Mouse (Mus musculus) midbrain, postnatal 0 days (tissue): ENCODE measurements around the gene Sec14l2. TPM values are rescaled to one million over a fixed set of nuclear protein-coding genes. Genes with fewer than 3 reads are reported as not detected.

Source experiments
- ATAC-seq: fragments of 200-750 bp; cut with Nextera tagmentation; 2 replicates; pipeline ENCODE4 v1.8.0; 2017; ENCODE audit warnings: moderate number of reproducible peaks, mild to moderate bottlenecking, moderate TSS enrichment, moderate library complexity; ENCODE audit not compliant: low FRiP score
- DNase-seq: peaks from one replicate; pipeline ENCODE4 v3.0.0-alpha.2; 2015; ENCODE audit warnings: low spot score
- H3K27ac ChIP-seq: fragments of 300-500 bp; sonication (generic); 2 replicates; pipeline ENCODE4 v1.5.1; 2014; ENCODE audit warnings: low read depth, mild to moderate bottlenecking, low read length, mixed read lengths
- H3K27me3 ChIP-seq: fragments of 300-500 bp; sonication (generic); 2 replicates; pipeline ENCODE4 v1.6.1; 2014; ENCODE audit warnings: low read length, control low read depth, mixed read lengths; ENCODE audit not compliant: insufficient read depth
- H3K36me3 ChIP-seq: fragments of 300-500 bp; sonication (generic); 2 replicates; pipeline ENCODE4 v1.6.1; 2014; ENCODE audit warnings: low read length, control low read depth, mixed read lengths; ENCODE audit not compliant: insufficient read depth
- H3K4me1 ChIP-seq: fragments of 300-500 bp; sonication (generic); 2 replicates; pipeline ENCODE4 v1.6.1; 2014; ENCODE audit warnings: mild to moderate bottlenecking, control low read depth, antibody characterized with exemption, low read length, mixed read lengths; ENCODE audit not compliant: insufficient read depth
- H3K4me2 ChIP-seq: fragments of 300-500 bp; sonication (generic); 2 replicates; pipeline ENCODE4 v1.6.1; 2014; ENCODE audit warnings: low read depth, mild to moderate bottlenecking, low read length, mixed read lengths; ENCODE audit not compliant: poor library complexity, severe bottlenecking
- H3K4me3 ChIP-seq: fragments of 300-500 bp; sonication (generic); 2 replicates; pipeline ENCODE4 v1.5.1; 2014; ENCODE audit warnings: low read depth, mild to moderate bottlenecking, low read length, moderate library complexity
- H3K9ac ChIP-seq: fragments of 300-500 bp; sonication (generic); replicated peaks from 2 replicates; pipeline ENCODE4 v1.6.1; 2014; ENCODE audit warnings: mild to moderate bottlenecking, low read length, moderate library complexity, mixed read lengths; ENCODE audit not compliant: poor library complexity, severe bottlenecking
- H3K9me3 ChIP-seq: fragments of 300-500 bp; sonication (generic); 2 replicates; pipeline ENCODE4 v1.6.1; 2016; ENCODE audit warnings: low read length, control low read depth
- CTCF ChIP-seq: IDR thresholded peaks from 2 replicates; pipeline ENCODE4 v1.5.1; 2016; ENCODE audit warnings: antibody characterized with exemption, mild to moderate bottlenecking
- WGBS: fragments of 180-500 bp; shearing (Covaris S2); extraction: QIAGEN DNeasy Blood & Tissue Kit; methylation state at CpG from one replicate; pipeline ENCODE4 v1.1.7; 2014; 5-methylcytosine and 5-hydroxymethylcytosine counted together
- polyA plus RNA-seq: library from polyadenylated mRNA; unstranded; fragments of >200 nt; fragmentation: Nextera tagmentation; extraction: Ambion mirVana; gene quantifications from 2 replicates; pipeline ENCODE4 v1.2.1, GENCODE M21; 2015
- total RNA-seq: library from RNA; depleted of rRNA; stranded (reverse); fragments of >200 nt; gene quantifications from 2 replicates; pipeline ENCODE4 v1.2.3, GENCODE M21; 2014

Gene Sec14l2
- total and polyA plus RNA-seq, 2 experiments from 2014 or later, result 5.5 to 13.2 TPM

DNA sequence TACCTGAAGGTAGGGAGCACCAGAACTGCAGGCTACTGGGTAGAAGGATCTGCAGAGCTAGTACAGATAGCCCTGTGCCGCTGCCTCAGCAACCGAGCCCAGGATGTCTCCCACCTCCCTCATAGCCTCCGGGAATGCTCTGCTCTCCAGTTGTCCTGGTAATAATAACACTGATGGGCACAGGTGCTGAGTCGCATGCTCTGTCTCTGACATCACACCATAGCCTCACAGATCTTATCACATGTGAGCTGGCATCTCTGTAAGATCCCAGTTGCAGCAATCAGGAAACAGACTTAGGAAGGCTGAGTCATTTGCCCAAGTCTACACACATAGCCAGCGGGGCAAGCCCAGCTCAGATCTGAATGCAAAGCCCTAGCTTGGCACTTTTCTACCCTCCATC lies 21.4 kb downstream of the Sec14l2 start:
- WGBS, result 89% methylated on average over 5 of the region's 5 CpGs
- no peaks in the 10 kb centered on the region for H3K27me3 ChIP-seq
- no peaks in the 10 kb centered on the region for H3K9me3 ChIP-seq
- H3K9ac ChIP-seq, result no peak overlapping the region
- peaks cover 3% of the 10 kb centered on the region; the same call in 1 of the 2 replicates for H3K4me1 ChIP-seq
- TF ChIP-seq CTCF, result no peak
- H3K4me3 ChIP-seq, result no peak overlapping the region
- H3K27ac ChIP-seq, result no peak overlapping the region
- ATAC-seq (no peak), DNase-seq (no peak)
- H3K36me3 ChIP-seq, result peaks cover 18% of the 10 kb centered on the region; the same call in 1 of the 2 replicates
- no peak overlapping the region for H3K4me2 ChIP-seq

- Histone ChIP-seq H3K27me3 (no peaks in the 10 kb centered on the region), H3K9me3 (no peaks in the 10 kb centered on the region), H3K27ac (no peak overlapping the region), H3K9ac (no peak overlapping the region), H3K4me2 (no peak overlapping the region), H3K4me1 (peaks cover 3% of the 10 kb centered on the region; the same call in 1 of the 2 replicates), H3K4me3 (no peak overlapping the region), H3K36me3 (peaks cover 13% of the 10 kb centered on the region; the same call in 1 of the 2 replicates)
- ATAC-seq (no peak), DNase-seq (peak; percentile 12)
- 84% methylated on average over 3 of the region's 3 CpGs for WGBS
- no peak for TF ChIP-seq CTCF
Measured at GRCm38 (mm10) chr11:4099447-4099846, 23.8 kb downstream of the Sec14l2 start.

DNA sequence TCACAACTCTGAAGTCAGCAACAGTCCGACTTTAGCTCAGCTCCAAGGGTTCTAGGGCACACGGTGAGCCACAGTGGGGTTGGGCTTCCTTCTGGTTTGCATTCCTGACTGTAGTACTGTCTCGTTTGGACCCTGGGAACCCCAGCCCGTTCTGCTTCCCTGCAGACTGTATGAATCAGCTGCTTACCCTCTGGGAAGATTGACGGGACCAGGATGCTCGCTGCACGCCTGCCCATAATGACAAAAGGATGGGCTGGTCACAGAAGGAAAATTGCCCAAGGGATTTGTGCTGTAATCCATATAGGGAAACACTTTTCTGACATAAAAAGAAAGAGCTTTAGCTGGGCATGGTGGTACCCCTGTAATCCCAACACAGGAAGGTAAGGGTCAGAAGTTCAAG lies 24.4 kb downstream of the Sec14l2 start:
- H3K4me1 ChIP-seq, result peaks cover 3% of the 10 kb centered on the region; the same call in 1 of the 2 replicates
- no peaks in the 10 kb centered on the region for H3K27me3 ChIP-seq
- 0 out of 2 replicates have a peak overlapping the region, but pooled peaks have one; percentile 2 for H3K27ac ChIP-seq
- H3K4me2 ChIP-seq, result no peak overlapping the region
- H3K9ac ChIP-seq, result no peak overlapping the region
- 68% methylated on average over 7 of the region's 7 CpGs for WGBS
- ATAC-seq (no peak), DNase-seq (no peak)
- no peak overlapping the region for H3K4me3 ChIP-seq
- H3K36me3 ChIP-seq, result peaks cover 13% of the 10 kb centered on the region; the same call in 1 of the 2 replicates
- no peaks in the 10 kb centered on the region for H3K9me3 ChIP-seq
- TF ChIP-seq CTCF, result no peak

DNA sequence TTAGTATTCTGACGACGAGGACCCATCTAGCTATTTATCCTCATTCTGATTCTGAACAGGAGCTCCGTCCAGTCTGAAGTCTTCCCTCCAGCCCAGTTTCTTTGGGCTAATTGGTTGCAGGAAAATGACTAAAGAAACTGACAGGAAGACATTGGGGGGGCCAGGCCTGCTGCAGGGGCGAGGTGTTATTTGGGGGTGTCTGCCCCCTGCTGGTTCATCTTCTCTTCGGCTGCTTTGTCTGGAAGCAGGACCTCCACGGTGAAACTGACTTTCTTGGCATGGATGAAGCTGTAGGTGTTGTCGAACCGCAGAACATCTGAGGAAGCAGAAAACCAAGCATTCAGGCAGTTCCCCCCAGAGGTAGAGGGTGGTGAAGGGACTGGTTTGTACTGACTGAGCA lies 25.1 kb downstream of the Sec14l2 start:
- Histone ChIP-seq H3K27ac (no peak overlapping the region), H3K9me3 (no peaks in the 10 kb centered on the region), H3K36me3 (peaks cover 8% of the 10 kb centered on the region; the same call in 1 of the 2 replicates), H3K9ac (no peak overlapping the region), H3K4me2 (no peak overlapping the region), H3K4me1 (peaks cover 3% of the 10 kb centered on the region; the same call in 1 of the 2 replicates), H3K4me3 (no peak overlapping the region), H3K27me3 (no peaks in the 10 kb centered on the region)
- no peak for DNase-seq
- TF ChIP-seq CTCF, result peak; percentile 51
- WGBS, result 62% methylated on average over 8 of the region's 8 CpGs
- no peak for ATAC-seq

DNA sequence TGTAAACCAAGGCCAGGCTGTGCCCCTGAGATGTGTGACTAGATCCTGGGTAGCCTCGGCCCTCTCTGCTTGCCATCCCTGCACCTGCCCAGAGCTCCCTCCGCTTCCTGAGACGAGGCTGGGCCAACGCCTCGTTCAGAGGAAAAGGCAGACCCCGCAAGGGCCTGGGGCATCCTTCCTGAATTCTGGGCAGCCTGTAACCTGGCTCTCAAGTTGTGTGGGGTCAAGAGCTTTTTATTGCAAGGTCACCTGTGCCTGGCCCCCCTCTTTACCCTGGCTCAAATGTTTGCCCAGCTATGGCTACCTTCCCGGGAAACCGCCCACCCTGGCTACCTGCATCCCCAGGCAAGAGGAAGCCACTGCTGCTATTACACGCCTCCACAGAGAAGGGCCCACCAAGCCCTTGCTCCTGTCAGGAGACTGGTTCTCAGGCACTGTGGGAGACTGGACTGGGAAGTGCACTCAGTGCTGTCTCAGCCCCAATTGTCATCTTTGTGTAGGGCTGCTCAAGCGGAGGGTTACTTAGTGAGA lies 26.1 kb downstream of the Sec14l2 start:
- WGBS, result 25% methylated on average over 10 of the region's 10 CpGs
- no peak for TF ChIP-seq CTCF
- peak overlapping the region; percentile 56 for H3K4me3 ChIP-seq
- H3K9ac ChIP-seq, result peak overlapping the region; percentile 72
- DNase-seq, result no peak
- peak; percentile 36; the same call in 1 of the 2 replicates for ATAC-seq
- H3K27me3 ChIP-seq, result no peaks in the 10 kb centered on the region
- H3K27ac ChIP-seq, result peak overlapping the region; percentile 92
- peak overlapping the region; percentile 82 for H3K4me2 ChIP-seq
- H3K9me3 ChIP-seq, result no peaks in the 10 kb centered on the region
- peaks cover 3% of the 10 kb centered on the region; the same call in 1 of the 2 replicates for H3K4me1 ChIP-seq
- H3K36me3 ChIP-seq, result no peaks in the 10 kb centered on the region
